Mouse (Mus musculus) urinary bladder, postnatal 36 days (tissue): ENCODE measurements around the gene Atxn7l1.
A peak's percentile ranks its signal among the peaks of the same experiment; 100 is the strongest.

Experiments
- DNase-seq, 2 experiments: peaks; one replicate each; pipeline ENCODE4 v3.0.0; 2022; ENCODE audit warnings: low spot score in 2 of 2, mixed read lengths in 1 of 2

Atxn7l1 gene

DNA sequence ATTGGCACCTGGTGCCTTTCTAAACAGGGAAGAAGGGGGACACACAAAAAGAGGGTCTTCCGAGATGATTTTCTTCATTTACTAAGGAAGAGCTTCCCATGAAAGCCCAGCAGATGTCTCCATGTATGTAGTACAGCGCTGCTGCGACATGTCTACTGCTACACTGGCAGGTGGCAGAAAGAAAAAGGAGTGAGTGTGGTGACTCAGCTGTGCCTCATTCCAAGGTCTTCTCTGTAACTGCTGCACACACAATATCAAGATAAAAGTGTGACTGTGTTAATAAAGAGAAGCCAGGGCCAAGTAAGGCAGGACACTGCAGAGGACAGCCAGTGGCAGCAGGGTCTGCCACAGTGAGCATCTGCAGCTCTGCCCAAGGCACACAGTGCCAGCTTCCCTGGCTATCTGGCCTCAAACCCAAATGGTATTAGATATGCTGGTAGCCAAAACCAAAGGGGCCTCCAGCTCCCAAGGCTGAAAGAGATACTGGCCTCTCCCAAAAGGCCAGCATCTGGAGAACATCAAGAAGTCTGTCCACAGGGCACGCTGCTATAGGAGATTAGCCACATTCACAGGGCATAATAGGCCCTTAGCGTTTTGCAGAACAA lies 212.5 kb downstream of the Atxn7l1 start:
- DNase-seq, result no peak

GRCm38 (mm10) chr12:33360729-33361128 lies 213.2 kb downstream of the Atxn7l1 start:
- DNase-seq, result peak in 1 of 2 experiments; percentile 33

DNA sequence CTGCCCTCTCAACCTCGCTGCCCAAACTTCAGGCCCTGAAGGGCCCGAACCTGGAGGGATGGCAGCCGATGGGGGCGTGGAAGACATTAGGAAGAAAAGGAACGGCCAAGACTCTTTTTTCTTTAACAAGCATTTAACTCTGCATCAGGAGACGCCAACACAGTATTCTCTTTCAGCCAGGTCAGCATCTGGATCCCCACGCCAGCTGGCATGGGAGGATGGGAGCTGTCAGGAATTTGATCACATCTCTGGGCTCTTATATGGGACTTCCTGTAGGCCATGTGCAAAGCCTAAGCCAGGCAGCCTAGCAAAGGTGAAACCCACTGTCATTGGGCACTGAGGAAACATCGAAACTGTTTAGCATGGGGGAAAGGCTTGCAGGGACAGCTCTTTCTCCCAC lies 217.0 kb downstream of the Atxn7l1 start:
- DNase-seq, result no peak

GRCm38 (mm10) chr12:33365133-33365532 lies 217.6 kb downstream of the Atxn7l1 start:
- DNase-seq, result no peak

- no peak for DNase-seq
These were observed 222.1 kb downstream of the Atxn7l1 start for GRCm38 (mm10) chr12:33369555-33369954.

DNA sequence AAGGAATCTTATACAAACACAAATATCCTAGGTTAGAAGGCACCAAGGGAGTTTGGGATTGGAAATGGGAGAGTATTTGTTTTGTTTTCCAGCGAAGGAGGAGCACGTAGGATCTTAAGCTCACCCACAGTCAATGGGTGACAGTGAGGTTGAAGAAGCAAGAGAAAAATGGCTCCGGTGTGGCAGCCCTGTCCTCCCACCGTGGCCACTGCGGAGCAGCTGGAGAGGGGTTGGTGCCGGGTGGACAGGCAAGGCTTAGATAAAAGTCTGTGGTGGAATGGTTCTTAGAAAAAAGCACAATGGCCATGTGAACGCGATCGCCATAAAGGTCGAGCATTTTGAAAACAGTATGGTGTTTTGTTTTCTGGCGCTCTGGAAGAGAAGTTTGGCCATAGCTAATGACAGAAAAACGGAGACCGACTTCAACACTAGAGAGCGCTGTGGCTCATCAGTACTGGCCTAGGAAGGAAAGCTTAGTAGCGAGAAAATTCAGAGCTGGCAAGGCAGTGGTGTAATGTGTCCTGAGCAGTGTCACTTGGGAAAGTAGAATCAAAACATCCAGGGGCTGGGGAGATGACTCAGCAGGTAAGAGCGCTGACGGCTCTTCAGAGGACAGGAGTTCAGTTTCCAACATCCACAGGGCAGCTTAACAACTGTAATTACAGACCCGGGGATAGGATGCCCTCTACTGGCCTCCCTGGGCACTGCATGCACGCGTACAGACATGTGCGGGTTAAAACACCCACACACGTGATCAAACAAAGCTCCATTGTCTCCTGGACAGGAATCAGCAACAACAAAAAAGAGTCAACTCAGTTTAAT lies 232.3 kb downstream of the Atxn7l1 start:
- DNase-seq, result peak; percentile 56 to 70

- DNase-seq, result peak; percentile 48 to 53
These were observed 241.3 kb downstream of the Atxn7l1 start for GRCm38 (mm10) chr12:33388842-33389241.

DNA sequence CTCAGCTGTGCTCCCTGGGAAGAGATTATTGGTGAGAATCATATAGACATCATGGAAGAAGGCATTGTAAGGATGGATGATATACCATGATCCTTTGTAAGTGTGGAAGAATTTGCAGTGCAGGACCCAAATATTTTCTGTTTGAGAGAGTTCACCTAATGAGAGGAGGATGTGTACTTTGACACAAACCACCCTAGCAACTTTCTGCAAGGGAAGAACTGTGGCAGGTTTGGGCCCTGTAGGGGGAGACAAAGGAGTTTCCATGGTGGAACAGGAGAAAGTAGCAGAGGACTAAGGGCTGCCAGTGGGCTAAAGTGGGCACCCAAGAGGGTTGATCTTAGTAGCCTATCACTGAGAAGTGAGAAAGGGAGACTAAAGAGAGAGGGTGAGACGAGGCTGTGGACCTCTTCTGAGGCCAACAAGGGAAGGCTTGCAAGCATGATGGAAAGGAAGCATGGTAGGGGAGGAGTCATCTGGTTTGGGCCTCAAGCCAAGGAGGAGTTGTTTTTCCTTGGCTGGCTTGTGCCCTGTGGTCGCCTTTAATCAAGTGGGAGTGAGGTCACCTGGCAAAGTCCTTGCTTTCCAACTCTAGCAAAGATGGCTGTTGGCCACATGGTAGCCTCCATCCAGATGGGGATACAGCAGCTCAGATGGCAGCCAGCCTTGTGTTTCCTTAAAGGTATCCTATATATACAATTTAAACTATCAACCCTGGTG lies 243.5 kb downstream of the Atxn7l1 start:
- no peak for DNase-seq

GRCm38 (mm10) chr12:33394804-33395623 lies 247.5 kb downstream of the Atxn7l1 start, which contains the start of gene Efcab10:
Efcab10 (plus strand) TSS chr12:33394854.
- no peak for DNase-seq

- DNase-seq, result no peak
These were observed 255.8 kb downstream of the Atxn7l1 start for GRCm38 (mm10) chr12:33403265-33403693.

DNA sequence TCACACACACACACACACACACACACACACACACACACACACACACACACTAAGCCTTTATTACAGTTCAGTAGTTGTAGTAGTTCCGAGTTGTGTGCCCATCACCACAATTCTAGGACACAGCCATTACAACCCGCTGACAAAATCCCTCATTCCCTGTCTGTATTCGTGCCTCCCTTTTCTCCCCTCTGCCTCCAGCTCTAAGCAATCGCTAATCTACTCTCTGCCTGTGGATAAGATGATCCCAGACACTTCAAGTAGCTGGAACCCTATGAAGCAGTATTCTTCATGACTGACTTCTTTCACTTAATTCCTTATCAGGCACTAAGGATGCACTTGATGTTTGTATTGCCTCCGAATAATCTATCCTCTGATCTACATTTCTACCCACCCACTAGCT lies 257.5 kb downstream of the Atxn7l1 start:
- no peak for DNase-seq

DNA sequence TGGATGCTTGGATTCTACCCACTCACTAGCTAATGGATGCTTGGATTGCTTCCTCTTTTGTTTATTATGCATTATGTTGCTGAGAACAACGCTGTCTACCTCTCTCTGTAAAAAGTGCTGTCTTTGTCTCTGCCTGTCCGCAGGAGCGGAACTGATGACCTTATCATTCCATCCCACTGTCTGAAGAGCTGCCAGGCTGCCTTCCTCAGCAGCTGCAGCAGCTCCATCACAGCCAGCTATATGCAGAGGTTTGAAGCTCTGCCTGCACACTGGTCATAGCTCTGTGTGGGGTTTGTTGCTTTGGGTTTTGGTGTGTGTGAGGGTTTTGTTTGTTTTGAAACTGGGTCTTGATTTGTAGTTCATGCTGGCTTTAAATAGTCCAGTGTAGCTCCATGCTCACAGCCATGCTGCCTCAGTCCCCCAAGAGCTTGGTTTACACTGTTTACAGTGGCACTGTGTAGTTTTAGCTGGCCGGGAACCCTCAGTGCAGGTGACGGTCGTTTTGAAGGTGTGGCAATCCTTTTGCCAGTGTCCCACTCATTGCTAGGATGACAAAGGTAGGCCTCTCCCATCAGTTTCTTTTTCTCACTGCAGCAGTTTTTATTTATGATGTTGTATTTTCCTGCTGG lies 258.0 kb downstream of the Atxn7l1 start:
- DNase-seq, result no peak

- DNase-seq, result no peak
These were observed 264.2 kb downstream of the Atxn7l1 start for GRCm38 (mm10) chr12:33411580-33412151.
